Mouse (Mus musculus) forebrain, embryonic 11.5 days (tissue): Measurements from ENCODE around the gene Dhx37. TPM values are rescaled to one million over a fixed set of nuclear protein-coding genes. Genes with fewer than 3 reads are reported as not detected.
"Not testable (repeated sequence)": the region's sequence is repeated elsewhere in the genome, so short reads cannot be mapped to it uniquely, and the experiment has no call there.

Source experiments
- ATAC-seq: fragments of 200-750 bp; cut with Nextera tagmentation; replicated peaks from 2 replicates; pipeline ENCODE4 v1.8.0; 2017; ENCODE audit warnings: moderate TSS enrichment; ENCODE audit not compliant: low FRiP score
- DNase-seq: peaks from one replicate; pipeline ENCODE4 v3.0.0-alpha.2; 2017; ENCODE audit warnings: low spot score
- H3K27ac ChIP-seq: fragments of 300-500 bp; sonication (generic); 2 replicates; pipeline ENCODE4 v1.5.1; 2014; ENCODE audit warnings: low read depth, low read length
- H3K27me3 ChIP-seq: fragments of 300-500 bp; sonication (generic); 2 replicates; pipeline ENCODE4 v1.6.1; 2014; ENCODE audit warnings: mild to moderate bottlenecking, low read length, mixed read lengths; ENCODE audit not compliant: control insufficient read depth, insufficient read depth
- H3K36me3 ChIP-seq: fragments of 300-500 bp; sonication (generic); 2 replicates; pipeline ENCODE4 v1.6.1; 2014; ENCODE audit warnings: mild to moderate bottlenecking, low read length, moderate library complexity, mixed read lengths; ENCODE audit not compliant: control insufficient read depth, insufficient read depth
- H3K4me1 ChIP-seq: fragments of 300-500 bp; sonication (generic); replicated peaks from 2 replicates; pipeline ENCODE4 v1.6.1; 2014; ENCODE audit warnings: low read length, mixed read lengths; ENCODE audit not compliant: control insufficient read depth, insufficient read depth
- H3K4me2 ChIP-seq: fragments of 300-500 bp; sonication (generic); 2 replicates; pipeline ENCODE4 v1.6.1; 2014; ENCODE audit warnings: low read depth, mild to moderate bottlenecking, low read length, moderate library complexity, mixed read lengths; ENCODE audit not compliant: severe bottlenecking
- H3K4me3 ChIP-seq: fragments of 300-500 bp; sonication (generic); 2 replicates; pipeline ENCODE4 v1.5.1; 2014; ENCODE audit warnings: low read depth, low read length
- H3K9ac ChIP-seq: fragments of 300-500 bp; sonication (generic); 2 replicates; pipeline ENCODE4 v1.6.1; 2014; ENCODE audit warnings: low read length
- H3K9me3 ChIP-seq: fragments of 300-500 bp; sonication (generic); 2 replicates; pipeline ENCODE4 v1.6.1; 2016; ENCODE audit warnings: low read length, mixed read lengths; ENCODE audit not compliant: control insufficient read depth
- WGBS: fragments of 180-500 bp; shearing (Covaris S2); extraction: QIAGEN DNeasy Blood & Tissue Kit; methylation state at CpG from one replicate; pipeline ENCODE4 v1.1.7; 2014; 5-methylcytosine and 5-hydroxymethylcytosine counted together
- polyA plus RNA-seq: library from polyadenylated mRNA; unstranded; fragments of >200 nt; fragmentation: Nextera tagmentation; extraction: Ambion mirVana; gene quantifications from 2 replicates; pipeline ENCODE4 v1.2.1, GENCODE M21; 2014

The Dhx37 gene
- polyA plus RNA-seq, 1 experiment from 2014 or later: 15.7 TPM

DNA sequence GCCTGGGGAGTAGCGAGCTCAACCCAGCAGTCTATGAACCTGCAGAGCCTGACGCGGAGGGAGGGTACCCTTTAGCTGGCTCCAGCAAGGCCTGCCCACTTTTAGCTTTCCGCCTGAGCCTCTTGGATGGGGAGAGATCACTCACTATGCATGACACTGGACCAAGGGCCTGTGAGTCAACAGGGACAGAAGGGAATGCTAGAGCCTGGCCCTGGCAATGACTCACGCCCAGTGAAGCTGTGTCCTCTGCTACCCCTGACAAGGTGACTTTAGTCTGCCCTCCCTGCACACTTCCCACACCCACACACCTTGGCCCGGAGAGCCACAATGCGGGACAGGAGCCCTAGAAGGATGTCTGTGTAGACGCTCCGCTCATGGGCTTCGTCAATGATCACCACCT lies 7.6 kb downstream of the Dhx37 start:
- Histone ChIP-seq H3K9ac (no peak overlapping the region), H3K27me3 (no peaks in the 10 kb centered on the region), H3K4me3 (no peak overlapping the region), H3K27ac (no peak overlapping the region), H3K4me1 (no peaks in the 10 kb centered on the region), H3K36me3 (peaks cover 15% of the 10 kb centered on the region), H3K9me3 (no peaks in the 10 kb centered on the region), H3K4me2 (no peak overlapping the region)
- 95% methylated on average over 10 of the region's 10 CpGs for WGBS
- DNase-seq: no peak
- no peak for ATAC-seq

DNA sequence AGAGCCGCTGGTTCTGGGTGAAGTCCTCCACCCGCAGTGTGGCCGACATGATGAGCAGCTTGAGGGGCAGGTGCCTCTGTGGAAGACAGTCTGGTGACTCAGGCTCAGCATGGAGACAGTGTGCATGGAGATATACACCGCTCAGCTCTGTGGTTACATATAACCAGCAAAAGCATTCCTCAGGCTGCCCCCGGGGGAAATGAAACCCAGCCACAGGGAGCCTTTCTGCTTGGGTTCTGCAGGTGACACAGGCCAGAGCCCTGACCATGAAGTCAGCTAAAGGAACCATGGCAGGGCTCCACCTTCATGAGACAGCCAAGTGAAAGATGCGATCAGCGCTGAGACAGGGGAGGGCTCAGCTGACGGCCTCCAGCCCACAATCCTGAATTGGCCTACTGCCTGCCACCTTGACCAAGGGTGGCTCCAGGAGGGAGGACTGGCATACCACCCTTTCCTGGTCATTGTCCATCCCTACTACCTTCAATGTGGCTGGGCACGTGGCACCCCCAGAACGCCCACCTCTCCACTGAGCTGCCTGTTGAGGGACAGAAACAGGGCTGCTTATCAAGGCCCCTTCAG lies 8.1 kb downstream of the Dhx37 start:
- Histone ChIP-seq H3K9me3 (no peaks in the 10 kb centered on the region), H3K4me1 (no peaks in the 10 kb centered on the region), H3K4me2 (no peak overlapping the region), H3K27ac (no peak overlapping the region), H3K9ac (no peak overlapping the region), H3K4me3 (no peak overlapping the region), H3K36me3 (peaks cover 14% of the 10 kb centered on the region), H3K27me3 (no peaks in the 10 kb centered on the region)
- 94% methylated on average over 10 of the region's 10 CpGs for WGBS
- no peak for ATAC-seq
- DNase-seq: no peak

DNA sequence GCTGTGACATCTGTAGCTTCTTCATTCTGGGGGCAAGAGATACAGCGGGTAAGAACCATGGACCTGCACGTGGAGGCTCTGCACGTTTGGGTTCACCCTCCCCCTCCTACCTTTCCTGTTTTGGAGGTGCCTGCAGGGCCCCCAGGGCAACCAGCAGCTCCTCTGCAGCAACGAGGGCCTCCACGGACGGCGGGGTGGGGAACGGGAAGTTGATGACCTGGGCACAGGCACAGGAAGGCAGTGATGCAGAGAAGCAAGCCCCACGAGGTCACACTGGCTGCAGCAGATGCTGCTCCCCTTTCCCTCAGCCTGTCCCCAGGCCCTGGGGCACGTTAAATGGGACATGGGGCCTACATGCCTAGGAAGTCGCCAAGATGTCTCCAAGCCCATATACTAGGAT lies 14.8 kb downstream of the Dhx37 start:
- DNase-seq (no peak), ATAC-seq (no peak)
- Histone ChIP-seq H3K4me1 (no peaks in the 10 kb centered on the region), H3K4me3 (no peak overlapping the region), H3K27ac (no peak overlapping the region), H3K27me3 (no peaks in the 10 kb centered on the region), H3K4me2 (no peak overlapping the region), H3K36me3 (peaks cover 24% of the 10 kb centered on the region), H3K9ac (no peak overlapping the region), H3K9me3 (no peaks in the 10 kb centered on the region)
- 86% methylated on average over 11 of the region's 11 CpGs for WGBS

DNA sequence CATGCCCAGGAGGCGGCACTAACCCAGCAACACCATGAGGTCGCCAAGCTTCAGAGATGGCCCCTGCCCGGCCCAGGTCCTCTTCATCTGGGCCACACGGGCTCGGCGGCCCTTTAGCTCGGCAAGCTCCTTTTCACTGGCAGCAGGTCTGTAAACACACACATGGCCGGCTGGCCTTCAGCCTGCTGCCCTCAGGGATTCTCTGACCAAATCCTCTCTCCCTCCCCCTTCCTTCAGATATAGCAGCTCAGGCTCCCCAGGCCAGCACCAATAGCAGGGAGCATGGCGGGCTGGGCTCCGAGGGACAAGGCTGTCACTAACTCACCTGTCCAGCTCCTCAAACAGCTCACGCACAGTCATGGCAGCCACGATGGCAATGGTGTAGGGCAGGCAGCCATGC lies 15.3 kb downstream of the Dhx37 start:
- no peaks in the 10 kb centered on the region for H3K27me3 ChIP-seq
- H3K9ac ChIP-seq: no peak overlapping the region
- 91% methylated on average over 12 of the region's 12 CpGs for WGBS
- H3K36me3 ChIP-seq: peaks cover 21% of the 10 kb centered on the region
- no peak overlapping the region for H3K27ac ChIP-seq
- H3K4me2 ChIP-seq: no peak overlapping the region
- H3K9me3 ChIP-seq: no peaks in the 10 kb centered on the region
- ATAC-seq: no peak
- no peaks in the 10 kb centered on the region for H3K4me1 ChIP-seq
- no peak for DNase-seq
- no peak overlapping the region for H3K4me3 ChIP-seq

DNA sequence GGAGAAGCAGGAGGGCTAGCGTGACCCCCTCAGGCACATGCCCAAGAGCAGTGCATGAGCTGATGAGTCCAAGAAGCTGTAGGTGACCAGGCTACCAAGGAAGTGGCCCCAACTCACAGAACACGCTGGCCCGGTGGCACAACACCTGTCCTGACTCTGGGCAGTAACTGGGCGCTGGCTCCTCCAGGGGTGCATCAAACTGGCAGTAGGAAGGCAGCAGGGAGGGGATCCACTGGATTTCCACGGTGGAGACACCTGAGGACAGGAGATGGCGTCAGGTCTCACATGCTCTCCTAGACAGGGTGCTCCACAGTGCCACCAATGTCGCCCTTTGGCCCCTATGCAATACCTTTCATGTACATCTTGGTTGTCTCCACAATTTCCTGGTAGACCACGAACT lies 17.7 kb downstream of the Dhx37 start:
- Histone ChIP-seq H3K4me1 (no peaks in the 10 kb centered on the region), H3K9ac (no peak overlapping the region), H3K4me3 (no peak overlapping the region), H3K27ac (no peak overlapping the region), H3K27me3 (no peaks in the 10 kb centered on the region), H3K36me3 (peaks cover 17% of the 10 kb centered on the region), H3K9me3 (no peaks in the 10 kb centered on the region), H3K4me2 (no peak overlapping the region)
- DNase-seq: no peak
- 95% methylated on average over 8 of the region's 8 CpGs for WGBS
- no peak for ATAC-seq

DNA sequence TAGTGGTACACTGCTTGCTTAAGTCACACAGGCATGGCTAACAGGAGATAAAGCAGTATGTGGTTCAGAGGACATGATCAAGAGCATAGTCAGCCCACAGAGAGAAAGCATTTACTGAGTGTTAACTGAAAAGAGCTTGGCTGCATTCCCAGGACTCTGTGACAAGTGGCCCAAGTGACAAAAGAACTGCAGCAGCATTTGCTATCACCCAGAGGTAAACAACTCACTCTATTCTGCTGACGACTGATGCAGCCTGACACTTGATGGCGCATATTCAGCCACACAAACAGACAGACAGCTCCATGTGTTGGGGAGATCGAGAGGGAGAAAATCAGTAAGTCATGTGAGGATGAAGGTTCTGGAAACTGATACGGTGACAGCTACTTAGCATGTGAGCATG lies 20.2 kb downstream of the Dhx37 start:
- Histone ChIP-seq H3K4me1 (no peaks in the 10 kb centered on the region), H3K4me2 (no peak overlapping the region), H3K27ac (no peak overlapping the region), H3K27me3 (no peaks in the 10 kb centered on the region), H3K9me3 (no peaks in the 10 kb centered on the region), H3K9ac (no peak overlapping the region), H3K4me3 (no peak overlapping the region), H3K36me3 (peaks cover 17% of the 10 kb centered on the region)
- 89% methylated on average over 4 of the region's 4 CpGs for WGBS
- DNase-seq (no peak), ATAC-seq (no peak)

DNA sequence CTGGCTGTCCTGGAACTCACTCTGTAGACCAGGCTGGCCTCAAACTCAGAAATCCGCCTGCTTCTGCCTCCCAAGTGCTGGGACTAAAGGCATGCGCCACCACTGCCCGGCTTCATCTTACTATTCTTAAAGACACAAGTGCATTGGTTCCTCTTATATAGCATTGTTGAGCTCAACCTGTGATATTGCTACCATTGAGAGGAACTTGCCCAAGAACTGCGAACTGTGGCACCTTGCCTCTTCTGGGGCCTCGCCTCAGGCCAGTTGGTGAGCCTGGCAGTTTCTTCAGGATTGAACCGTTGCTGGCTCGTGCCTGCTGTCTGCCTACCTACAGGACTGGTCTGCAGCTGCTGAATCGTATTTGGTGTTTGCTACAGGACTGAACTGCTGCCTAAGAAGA lies 21.4 kb downstream of the Dhx37 start:
- H3K9me3 ChIP-seq, H3K4me2 ChIP-seq, H3K27ac ChIP-seq, H3K27me3 ChIP-seq, ATAC-seq, DNase-seq, H3K9ac ChIP-seq, H3K4me1 ChIP-seq, H3K4me3 ChIP-seq: not testable (repeated sequence)
- H3K36me3 ChIP-seq: peaks cover 12% of the 10 kb centered on the region
- 93% methylated on average over 8 of the region's 8 CpGs for WGBS

DNA sequence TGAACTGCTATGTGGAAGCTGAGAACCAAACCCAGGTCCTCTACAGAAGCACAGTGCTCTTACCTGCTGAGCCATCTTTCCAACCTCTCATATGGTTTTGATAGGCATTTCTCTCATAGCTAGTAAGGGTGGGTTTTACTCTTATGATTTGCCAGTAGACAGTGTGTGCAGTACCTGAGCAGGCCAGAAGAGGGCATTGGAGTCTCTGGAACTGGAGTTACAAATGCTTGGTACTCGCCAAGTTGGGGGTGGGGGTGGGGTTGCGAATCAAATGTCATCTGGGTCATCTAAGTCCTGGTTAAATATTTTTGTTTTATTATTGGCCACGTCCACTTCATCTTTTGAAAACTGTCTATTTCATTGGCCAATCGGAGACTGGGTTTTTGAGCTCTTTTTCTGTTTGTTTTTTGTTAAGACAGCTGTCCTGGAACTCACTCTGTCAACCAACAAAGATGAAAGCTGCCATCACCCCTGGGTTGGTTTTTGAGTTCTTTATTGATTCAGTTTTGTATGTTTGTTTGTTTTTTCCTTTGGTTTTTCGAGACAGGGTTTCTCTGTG lies 21.9 kb downstream of the Dhx37 start:
- Histone ChIP-seq H3K4me2 (no peak overlapping the region), H3K27me3 (no peaks in the 10 kb centered on the region), H3K4me1 (no peaks in the 10 kb centered on the region; the same call in 1 of the 2 replicates), H3K36me3 (peaks cover 10% of the 10 kb centered on the region), H3K9ac (no peak overlapping the region), H3K27ac (no peak overlapping the region), H3K4me3 (no peak overlapping the region), H3K9me3 (no peaks in the 10 kb centered on the region)
- no peak for ATAC-seq
- WGBS: 59% methylated on average over 5 of the region's 5 CpGs
- DNase-seq: peak; percentile 82
